ENCODE assay signal across 10 mouse cellular contexts in genomic region chr5:150032075-150032492, GRCm38 (mm10). TPM values are rescaled to one million over a fixed set of nuclear protein-coding genes. Genes with fewer than 3 reads are reported as not detected.
DNase-seq lines count a peak whose midpoint lies in the region; ATAC-seq lines count a peak whose summit lies in the region.
"Had no signal": no experiment of that assay in that cellular context is flagged by ENCODE, and none has a peak within 500 bp of the region (broad histone marks: within the 10 kb centered on the region; RNA-seq: fewer than 3 reads in every experiment).

No protein-coding gene starts in this region.

- H3K9me3 ChIP-seq in heart, embryonic 11.5 days (replicated peaks; ENCODE audit: control insufficient read depth, low read length): no peaks in the 10 kb centered on the region

- no peaks in the 10 kb centered on the region for H3K36me3 ChIP-seq in heart, embryonic 11.5 days (ENCODE audit: control insufficient read depth, insufficient read depth, low read length)

- intact Hi-C loops in heart, postnatal 14 days (cut with DNase I): no loop called here

- peak; percentile 65 to 75 for DNase-seq in heart, adult 18-20 months
- peak; percentile 64 to 68 for DNase-seq in right cerebral cortex, postnatal 10 days (ENCODE audit: low spot score in 2 of 2)
- DNase-seq in right cerebral cortex, adult 2 months (ENCODE audit: low spot score in 2 of 2): no peak
- peak; percentile 76 to 78 for DNase-seq in heart, postnatal 14 days
- DNase-seq in lung, postnatal 4 days: peak; percentile 25 to 59
- no peak for DNase-seq in spleen, adult 12 weeks (ENCODE audit: low spot score)
- DNase-seq in natural killer cell, adult 2 months (ENCODE audit: low spot score in 2 of 2): no peak

- ATAC-seq in heart, embryonic 11.5 days (replicated peaks; ENCODE audit: insufficient number of reproducible peaks, low FRiP score, low TSS enrichment): no peak

- no peak overlapping the region for H3K27ac ChIP-seq in heart, embryonic 11.5 days (ENCODE audit: low read depth, low read length)

- no peaks in the 10 kb centered on the region for H3K4me1 ChIP-seq in heart, embryonic 11.5 days (ENCODE audit: control insufficient read depth, insufficient read depth, low read length)

- H3K27me3 ChIP-seq in heart, embryonic 11.5 days (ENCODE audit: control insufficient read depth, insufficient read depth, low read length): no peaks in the 10 kb centered on the region

- H3K4me3 ChIP-seq in heart, embryonic 11.5 days (ENCODE audit: low read depth, low read length): no peak overlapping the region
- H3K4me3 ChIP-seq: myocyte had no signal

- H3K4me2 ChIP-seq in heart, embryonic 11.5 days: no peak overlapping the region

- WGBS in heart, embryonic 11.5 days (ENCODE audit: insufficient replicate concordance): 45% methylated on average over 3 of the region's 3 CpGs

- no peak overlapping the region for H3K9ac ChIP-seq in heart, embryonic 11.5 days (ENCODE audit: low read depth, low read length)

RNA-seq across cellular contexts. Expression of gene Rxfp2, which starts 13.6 kb away (rescaled TPM):
- not detected for total RNA-seq in heart, adult 18-20 months (2021)
- polyA plus RNA-seq in heart, embryonic 11.5 days (2014; fragmentation: Nextera tagmentation; extraction: Ambion mirVana): 0.37 and 0.62 TPM in 2 replicates
- total RNA-seq in heart, postnatal 14 days (2021): not detected
- total RNA-seq: MEL had no signal
- polyA plus RNA-seq: myocyte had no signal

Comparison
In these comparisons a context has a peak if more than half of its experiments do, and no peak if none do; other contexts are left out.
1. DNase-seq: peak in heart, adult 18-20 months (2 of 2), right cerebral cortex, postnatal 10 days (2 of 2), heart, postnatal 14 days (2 of 2) and lung, postnatal 4 days (2 of 2); none in right cerebral cortex, adult 2 months (0 of 2), spleen, adult 12 weeks (single experiment) and natural killer cell, adult 2 months (0 of 2).